Mouse (Mus musculus) ES-E14 (cell line): ENCODE measurements around the gene Prkag1.

Source experiments
- CHD2 ChIP-seq: IDR thresholded peaks from 2 replicates; pipeline ENCODE4 v1.6.1; 2014; ENCODE audit warnings: mild to moderate bottlenecking, low read depth, low read length, inconsistent platforms
- HCFC1 ChIP-seq: IDR thresholded peaks from 2 replicates; pipeline ENCODE4 v1.6.1; 2012; ENCODE audit warnings: low read length, inconsistent platforms, borderline replicate concordance; ENCODE audit not compliant: insufficient read depth
- MAFK ChIP-seq: IDR thresholded peaks from 2 replicates; pipeline ENCODE4 v1.6.1; 2014; ENCODE audit warnings: mild to moderate bottlenecking, low read depth, low read length, inconsistent platforms; ENCODE audit not compliant: insufficient read depth
- ZC3H11A ChIP-seq: IDR thresholded peaks from 2 replicates; pipeline ENCODE4 v1.6.1; 2012; ENCODE audit warnings: low read depth, mild to moderate bottlenecking, inconsistent platforms, low read length, borderline replicate concordance
- ZNF384 ChIP-seq: IDR thresholded peaks from 2 replicates; pipeline ENCODE4 v1.6.1; 2012; ENCODE audit warnings: low read depth, low read length, inconsistent platforms

- TF ChIP-seq MAFK (no peak), HCFC1 (no peak), ZC3H11A (no peak), CHD2 (no peak), ZNF384 (no peak)
Measured at GRCm38 (mm10) chr15:98846140-98846539, 14.8 kb upstream of the Prkag1 start.
